Mouse (Mus musculus) cerebellum, adult 2 months (tissue): ENCODE results near the gene Tmem50a.

ENCODE experiments used
- CTCF ChIP-seq: fragments of 200-500 bp; IDR thresholded peaks from 2 replicates; pipeline ENCODE4 v1.5.1; 2011; ENCODE audit warnings: low read depth, mild to moderate bottlenecking, control low read depth, low read length, moderate library complexity, borderline replicate concordance; ENCODE audit not compliant: insufficient read depth
- POLR2A ChIP-seq: fragments of 200-500 bp; IDR thresholded peaks from 2 replicates; pipeline ENCODE4 v1.6.1; 2011; ENCODE audit warnings: low read length, control low read depth, borderline replicate concordance; ENCODE audit not compliant: insufficient read depth

- TF ChIP-seq CTCF (peak; percentile 50; the same call in 1 of the 2 replicates), POLR2A (no peak)
Measured at GRCm38 (mm10) chr4:134883266-134883665, 31.6 kb downstream of the Tmem50a start.
